Mouse (Mus musculus) embryo, embryonic 11 days (tissue): ENCODE data around the gene Recql5.
A peak's percentile ranks its signal among the peaks of the same experiment; 100 is the strongest.

Source experiments
- DNase-seq: peaks from one replicate; pipeline ENCODE4 v3.0.0-alpha.2; 2015

Recql5 gene

DNA sequence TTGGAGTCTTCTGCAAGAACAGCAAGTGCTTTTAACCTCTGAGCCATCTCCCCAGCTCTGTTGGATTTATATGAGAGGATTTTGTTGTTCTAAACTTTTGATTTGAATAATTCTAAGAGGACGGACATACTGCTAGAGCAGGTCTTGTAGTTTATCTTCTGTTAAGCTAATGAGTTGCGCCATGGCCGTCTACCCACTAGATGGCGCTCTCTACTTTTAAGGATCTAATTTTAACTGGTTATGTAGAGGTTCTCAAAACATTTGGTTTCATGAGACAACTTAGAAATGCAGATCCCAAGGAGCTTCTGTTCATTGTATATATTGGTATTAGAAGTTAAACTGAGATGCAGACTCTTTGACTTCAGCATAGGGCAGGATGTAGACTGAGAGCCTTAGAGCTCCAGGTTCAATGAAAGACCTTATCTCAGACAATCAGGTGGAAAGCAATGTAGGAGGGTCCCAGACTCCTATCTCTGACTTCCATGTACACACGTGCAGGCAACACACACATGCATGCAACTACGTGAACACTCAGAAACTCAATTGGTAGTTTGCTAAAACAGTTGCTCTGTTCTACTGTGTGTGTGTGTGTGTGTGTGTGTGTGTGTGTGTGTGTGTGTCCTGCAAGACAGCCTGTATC, 6.5 kb upstream of the Recql5 start:
- DNase-seq = peak; percentile 79

DNA sequence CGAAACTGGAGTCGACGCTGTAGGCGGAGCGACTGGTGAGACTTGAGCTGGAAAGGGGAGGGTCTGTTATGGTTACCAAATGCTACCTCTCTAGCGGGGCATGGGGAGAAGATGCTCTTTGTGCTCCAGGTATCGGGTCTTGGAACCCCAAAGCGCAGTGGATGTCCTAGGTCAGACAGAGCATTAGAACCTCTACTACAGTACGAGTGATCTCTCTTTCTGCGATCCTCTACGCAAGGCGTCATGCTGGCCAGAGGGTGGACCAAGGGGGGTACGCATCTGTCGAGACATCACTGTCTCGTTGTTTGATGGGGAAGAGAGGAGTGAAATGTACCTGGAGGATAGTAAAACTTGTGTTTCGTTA, 452 bp upstream of the Recql5 start:
- no peak for DNase-seq

DNA sequence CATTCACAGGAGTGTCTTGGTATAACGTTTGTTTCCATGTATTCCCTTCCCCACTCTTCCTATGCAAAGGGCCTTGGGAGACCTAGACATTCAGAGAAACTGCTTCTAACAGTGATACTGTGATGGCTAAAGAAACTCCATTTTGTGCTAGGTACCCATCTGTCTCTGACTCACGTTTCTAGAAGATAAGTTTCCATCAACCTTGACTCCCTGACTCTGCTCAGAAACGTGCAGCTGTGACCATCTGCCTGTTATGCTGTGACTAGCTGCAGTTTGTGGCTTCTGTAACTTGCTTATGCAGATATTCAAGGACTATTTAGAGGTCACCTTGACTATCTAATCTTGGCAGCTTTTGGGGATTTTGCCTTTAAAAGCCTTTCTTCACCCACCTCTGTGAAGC, 2.0 kb downstream of the Recql5 start:
- DNase-seq = no peak

DNA sequence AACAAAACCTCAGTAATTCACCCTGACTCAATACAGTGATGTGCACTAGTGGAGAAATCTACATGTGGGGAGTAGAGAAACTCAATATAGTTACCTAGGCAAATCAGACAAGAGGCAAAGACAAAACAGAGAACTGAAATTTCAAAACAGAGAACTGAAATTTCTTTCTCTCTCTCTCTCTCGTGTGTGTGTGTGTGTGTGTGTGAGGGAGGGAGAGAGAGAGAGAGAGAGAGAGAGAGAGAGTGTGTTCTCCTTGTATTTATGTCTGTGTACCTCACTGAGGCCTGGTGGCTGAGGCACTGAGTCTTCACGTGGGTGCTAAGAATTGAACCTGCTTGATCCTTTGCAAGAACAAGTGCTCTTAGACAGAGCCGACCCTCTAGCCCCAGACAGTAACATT, 3.5 kb downstream of the Recql5 start:
- DNase-seq = no peak

DNA sequence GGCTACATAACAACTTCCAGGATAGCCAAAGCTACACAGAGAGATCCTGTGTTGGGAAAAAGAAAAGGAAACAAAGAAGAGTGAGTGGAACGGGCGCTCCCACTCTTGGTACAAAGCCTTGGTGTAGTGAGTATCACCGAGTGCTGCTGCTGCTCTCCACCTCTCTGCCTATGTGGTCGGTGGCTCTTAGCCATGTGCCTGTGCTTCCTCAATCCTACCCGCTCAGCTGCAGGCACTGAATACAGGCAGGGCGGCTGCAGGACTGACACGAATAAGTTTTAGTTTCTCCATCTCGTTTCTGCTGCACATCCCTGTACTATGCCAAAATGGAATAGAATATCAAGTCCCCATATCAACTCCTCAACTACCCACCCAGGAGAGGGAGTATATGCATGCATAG, 4.2 kb downstream of the Recql5 start:
- no peak for DNase-seq

DNA sequence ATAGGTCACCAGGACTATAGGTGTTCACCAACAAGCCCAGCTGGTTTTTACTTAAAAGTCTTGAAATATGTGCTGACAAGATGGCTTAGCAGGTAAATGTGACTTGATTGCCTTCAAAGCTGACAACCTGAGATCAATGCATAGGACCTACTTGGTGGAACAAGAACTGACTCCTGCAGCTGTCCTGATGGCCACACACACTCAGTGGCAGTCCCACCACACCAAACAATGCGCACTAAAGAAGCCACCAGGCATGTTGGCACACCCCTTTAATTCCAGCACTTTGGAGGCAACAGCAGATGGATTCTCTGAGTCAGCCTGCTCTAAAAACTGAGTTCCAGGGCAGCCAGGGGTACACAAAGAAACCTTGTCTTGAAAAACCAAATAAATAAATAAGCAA, 11.3 kb downstream of the Recql5 start:
- DNase-seq = no peak

DNA sequence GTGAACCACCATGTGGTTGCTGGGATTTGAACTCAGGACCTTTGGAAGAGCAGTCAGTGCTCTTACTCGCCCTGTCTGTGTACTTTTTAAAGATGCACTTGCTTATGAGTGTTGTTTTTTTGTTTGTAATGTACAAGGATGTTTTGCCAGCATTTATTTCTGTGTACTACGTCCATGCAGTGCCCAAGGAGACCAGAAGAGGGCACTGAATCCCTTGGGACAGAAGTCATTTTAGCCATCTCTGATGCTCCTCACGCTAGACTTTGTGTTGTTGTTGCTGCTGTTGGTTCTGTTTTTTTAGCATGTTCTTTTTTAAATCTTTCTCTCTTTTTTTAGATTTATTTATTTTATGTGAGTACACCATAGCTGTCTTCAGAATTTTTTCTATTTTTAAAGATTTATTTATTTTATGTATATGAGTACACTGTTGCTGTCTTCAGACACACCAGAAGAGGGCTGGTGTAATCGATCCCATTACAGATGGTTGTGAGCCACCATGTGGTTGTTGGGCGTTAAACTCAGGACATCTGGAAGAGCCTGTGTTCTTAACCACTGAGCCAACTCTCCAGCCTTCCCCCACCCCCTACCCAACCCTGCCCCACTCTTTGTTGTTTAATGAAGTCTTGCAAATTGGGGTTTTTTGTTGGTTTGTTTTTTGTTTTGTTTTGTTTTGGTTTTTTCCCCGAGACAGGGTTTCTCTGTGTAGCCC, 13.0 kb downstream of the Recql5 start:
- DNase-seq = peak; percentile 61

DNA sequence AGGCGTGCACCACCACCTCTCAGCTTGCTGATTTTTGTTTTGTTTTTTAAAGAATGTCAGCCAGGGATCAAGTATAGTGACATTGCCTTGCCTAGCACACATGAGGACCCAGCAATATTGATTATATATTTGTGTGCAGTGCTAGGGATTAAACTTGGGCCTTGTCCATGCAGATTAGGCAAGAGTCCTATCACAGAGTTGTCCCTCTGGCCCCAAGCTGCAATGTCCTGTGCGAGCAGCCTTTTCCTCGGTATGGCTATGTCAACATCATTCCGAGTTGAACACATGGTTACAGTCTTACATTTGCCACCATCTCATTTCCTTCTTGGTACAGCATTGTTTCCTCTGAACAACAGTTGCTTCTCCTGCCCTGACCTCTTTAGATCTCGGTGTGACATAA, 14.2 kb downstream of the Recql5 start:
- DNase-seq = no peak

DNA sequence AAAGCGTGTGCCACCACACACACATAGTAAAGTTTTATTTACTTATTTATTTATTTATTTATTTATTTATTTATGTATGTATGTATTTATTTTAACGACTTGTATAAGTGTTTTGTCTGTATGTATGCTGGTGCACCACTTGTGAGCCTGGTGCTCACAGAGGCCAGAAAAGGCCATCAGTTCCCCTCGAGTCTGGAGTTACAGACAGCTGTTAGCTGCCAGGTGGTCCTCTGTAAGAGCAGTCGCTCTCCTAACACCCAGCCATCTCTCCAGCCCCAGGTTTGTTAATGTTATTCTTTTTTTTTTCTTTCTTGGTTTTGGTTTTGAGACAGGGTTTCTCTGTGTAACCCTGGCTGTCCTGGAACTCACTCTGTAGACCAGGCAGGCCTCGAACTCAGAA, 14.6 kb downstream of the Recql5 start:
- no peak for DNase-seq

DNA sequence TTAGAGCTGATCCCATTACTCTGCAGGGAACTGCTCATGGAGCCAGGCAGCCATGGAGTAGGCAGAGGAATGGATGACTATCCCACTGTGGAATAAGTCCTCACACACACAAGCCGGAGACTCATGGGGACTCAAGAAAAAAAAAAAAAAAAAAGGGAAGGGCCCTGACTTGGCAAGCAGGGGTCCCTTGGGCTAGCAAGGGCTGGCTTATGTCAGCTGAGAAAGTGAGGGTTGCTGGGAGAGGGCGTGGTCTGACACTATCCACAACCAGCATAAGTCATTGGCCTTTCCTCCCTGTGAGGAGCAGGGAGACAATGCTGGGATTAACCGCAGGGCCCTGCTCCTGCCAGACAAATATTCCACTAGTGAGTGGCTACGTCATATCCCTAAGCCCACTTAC, 16.7 kb downstream of the Recql5 start:
- no peak for DNase-seq

DNA sequence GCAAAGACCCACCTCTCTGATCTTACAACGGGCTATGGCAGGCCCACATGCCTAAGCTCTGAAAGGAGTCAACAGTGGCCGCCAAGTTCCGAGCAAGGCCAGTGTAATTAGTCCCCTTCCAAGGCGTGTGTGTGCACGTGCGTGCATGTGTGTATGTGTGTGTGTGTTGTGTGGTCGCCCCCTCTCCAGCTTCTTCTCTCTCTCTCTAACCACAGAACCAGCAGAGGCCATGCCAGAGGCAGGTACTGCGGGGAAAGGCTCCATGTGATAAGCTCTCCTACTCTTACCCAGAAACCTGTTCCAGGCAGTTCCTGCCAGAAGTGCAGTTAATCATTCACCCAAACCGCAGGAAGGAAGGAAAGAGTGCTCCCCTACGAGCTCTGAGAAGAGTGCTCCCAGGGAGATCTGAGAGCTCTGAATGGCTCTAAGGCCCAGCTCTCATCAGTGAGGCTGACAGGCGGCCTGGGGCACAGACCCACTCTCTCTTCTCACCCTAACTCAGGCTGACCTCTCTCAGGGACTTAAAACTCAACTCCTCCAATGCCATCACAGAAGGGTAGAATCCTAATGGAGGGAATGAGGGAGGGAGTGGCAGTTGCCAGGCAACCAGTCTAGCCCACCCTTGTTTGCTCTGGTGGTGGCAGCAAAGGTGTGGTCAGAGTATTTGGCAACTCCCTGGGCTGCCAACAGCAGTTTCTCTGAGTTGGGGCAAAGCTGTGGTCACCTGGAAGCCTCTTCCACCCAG, 21.5 kb downstream of the Recql5 start, which contains the start of gene Smim6:
Smim6 (plus strand) TSS at position 386 of the 745 bp plus-strand sequence.
- no peak for DNase-seq

DNA sequence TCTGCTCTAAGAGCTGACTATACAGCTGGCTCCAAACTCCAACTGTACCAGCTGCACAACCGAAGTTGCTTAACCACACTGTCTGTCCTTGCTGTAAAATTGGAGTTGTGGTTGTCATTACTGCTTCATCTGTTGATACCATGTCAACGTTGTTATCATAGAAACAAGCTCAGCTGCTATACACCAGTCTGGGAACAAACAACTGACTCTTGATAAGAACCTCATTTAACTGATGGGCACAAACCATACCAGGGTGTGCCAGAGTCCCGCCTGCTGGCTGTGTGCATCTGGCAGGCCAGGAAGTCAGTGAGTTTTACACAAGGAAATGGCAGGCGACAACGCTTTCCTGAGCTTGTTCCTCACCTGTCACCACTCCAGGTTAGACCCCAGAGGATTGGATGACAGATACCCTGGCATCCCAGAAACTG, 22.1 kb downstream of the Recql5 start:
- no peak for DNase-seq

DNA sequence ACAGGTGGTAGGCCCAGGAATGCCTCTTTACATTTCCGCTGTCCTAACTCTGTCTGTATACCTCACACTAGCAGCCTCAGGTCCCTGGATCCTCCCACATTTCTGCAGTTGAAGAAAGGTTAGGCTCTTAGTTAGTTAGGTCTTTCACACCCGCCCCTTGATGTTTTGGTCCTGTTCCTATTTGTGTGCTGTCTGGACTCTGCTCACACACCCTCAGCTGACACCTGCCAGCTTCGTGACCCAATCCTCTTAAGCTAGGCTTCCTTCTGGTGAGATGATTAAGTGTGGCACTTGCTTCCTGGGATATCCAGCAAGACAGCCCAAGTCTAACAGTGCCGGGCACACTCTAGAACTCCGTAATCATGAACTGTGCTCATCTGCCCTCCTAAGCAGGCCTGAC, 26.8 kb downstream of the Recql5 start:
- DNase-seq = no peak

DNA sequence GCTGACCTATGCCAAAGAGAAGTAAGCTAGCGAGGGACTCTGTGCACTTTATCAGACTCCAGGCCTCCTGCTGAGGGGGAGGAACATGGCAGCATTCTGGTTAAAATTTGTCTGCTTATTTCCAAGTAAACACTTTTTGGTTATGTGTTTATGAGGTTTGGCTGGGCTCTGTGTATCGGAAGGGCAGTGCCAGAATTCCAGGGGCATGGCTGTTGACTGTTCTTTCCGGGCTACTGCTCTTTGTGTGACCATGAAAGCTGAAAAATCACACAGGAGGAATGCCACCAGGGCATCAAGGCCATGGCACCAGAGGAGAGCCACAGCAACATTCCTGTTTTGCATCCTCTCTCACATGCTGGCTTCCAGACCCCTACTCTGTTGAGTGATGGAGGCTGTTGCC, 27.2 kb downstream of the Recql5 start:
- DNase-seq = no peak

DNA sequence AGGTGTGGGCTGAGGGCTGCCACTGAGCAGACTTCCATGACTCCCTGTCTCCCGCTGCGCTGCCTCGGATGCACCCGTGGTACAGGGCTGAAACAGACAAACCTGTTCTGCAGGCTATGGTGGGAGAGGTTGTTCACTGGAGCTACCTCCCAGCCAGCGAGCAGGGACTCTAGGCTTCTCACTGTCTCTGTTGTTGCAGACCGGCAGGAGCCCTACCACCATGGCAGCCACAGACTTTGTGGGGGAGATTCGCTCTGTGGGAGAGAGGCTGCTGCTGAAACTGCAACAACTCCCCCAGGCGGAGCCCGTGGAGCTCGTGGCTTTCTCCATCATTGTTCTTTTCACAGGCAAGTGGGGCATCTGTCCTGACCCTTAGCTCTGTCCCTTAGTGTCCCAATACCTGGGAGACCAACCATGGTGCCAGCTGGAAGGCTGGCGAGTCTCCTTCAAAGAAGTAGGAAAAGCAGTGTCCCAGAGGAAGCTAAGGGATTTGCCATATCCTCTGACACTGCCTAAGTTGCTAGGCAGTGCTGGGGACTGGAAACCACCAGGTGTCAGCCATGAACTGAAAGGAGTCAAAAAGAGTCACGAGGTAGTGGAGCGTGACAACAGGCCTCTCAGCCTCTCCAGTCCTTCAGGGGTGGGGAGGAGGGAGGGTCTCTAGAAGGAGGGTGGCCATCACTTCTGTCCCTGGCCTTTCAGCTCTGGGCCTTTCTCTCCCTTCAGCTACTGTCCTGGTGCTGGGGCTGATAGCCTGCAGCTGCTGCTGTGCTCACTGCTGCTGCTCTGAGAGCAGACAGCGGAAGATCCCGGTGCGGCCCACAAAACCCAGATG, 28.1 kb downstream of the Recql5 start:
- DNase-seq = no peak

DNA sequence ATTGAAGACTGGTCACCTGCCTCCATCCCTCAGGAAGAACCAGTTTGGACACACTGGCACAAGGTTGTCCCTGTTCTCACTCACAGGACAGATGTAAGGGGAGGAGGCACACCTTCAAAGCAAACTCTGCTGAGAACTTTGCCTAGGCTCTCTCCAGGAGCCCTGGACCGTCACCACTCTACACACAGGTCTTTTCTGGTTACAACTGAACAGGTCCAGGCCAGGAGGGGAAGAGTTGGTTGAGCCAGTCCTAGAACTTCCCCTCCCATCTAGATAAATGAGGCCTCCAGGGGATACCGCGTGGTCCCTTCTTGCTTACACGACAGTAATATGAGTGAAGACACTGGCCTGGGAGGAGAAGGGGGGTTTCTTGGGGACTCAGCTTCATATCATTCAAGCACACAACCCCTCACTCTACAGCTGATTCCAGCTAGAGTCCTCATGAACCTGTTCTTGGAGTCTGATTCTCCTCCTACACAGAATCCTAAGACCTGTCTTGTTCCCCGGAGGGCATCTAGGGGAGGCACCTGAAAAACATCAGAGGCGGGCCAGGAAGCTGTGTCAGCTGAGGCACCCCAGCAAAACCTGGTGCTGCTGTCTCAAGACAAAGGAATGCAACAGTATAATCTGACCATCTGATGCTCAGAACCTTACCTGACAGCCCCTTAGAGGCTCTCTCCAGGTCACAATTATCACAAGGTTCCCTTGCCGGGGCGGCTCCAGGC, 28.9 kb downstream of the Recql5 start:
- DNase-seq = no peak

DNA sequence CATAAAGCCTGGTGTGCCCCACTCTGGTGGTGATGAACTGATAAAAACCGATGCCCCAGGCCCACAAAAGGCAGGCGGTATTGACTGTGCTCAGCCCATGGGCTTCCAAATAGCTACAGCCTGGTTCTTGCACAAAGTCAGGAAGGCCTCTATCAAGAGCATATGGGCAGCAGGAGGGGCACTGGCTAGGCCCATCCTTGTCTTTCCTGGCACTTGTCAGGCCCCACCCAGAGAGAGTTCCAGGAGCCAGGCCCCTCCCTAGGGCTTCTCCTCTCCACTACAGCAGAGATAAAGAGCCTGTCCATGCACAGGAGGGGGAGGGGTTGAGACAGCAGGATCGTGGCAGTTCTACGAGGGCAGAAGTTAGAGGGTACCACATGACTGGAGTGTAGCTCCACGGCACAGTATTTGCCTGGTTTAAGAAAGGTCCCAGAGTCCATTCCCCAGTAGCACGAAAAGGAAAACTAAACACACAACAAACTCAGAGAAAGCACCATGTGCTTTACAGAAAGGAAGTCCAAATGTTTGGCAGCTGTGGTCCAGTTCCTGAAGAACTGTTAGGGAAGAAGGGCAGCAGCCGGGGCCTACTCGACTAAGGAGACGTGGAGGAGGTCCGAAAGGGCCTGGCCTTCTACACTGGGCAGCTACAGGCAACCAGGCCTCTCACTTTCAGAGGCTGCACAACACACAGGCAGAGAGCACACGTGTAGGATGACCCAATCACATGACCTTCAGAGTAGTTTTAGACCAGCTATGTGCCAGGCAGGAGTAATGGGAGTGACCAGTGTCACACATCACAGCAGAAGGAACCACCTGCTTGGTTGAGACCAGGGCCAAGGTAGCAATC, 29.7 kb downstream of the Recql5 start:
- DNase-seq = peak; percentile 24

DNA sequence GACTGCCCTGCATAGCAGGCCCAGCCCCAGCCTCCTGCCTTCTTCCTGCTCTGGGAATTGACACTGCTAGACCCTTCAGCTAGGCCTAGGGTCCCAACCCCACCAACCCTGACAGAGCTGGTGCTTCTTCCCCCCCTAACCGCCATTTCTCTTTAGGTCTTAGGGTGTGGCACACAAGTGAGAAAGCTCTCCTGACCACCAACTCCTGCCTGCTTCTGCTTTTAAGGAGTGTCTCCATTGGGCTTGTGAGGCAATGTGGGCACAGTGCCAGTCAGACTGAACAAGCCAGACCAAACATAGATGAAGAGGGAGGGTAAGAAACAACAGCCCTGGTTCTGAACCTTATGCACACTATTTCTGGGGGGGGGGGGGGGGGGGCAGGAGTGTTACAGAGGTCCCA, 30.4 kb downstream of the Recql5 start:
- no peak for DNase-seq

DNA sequence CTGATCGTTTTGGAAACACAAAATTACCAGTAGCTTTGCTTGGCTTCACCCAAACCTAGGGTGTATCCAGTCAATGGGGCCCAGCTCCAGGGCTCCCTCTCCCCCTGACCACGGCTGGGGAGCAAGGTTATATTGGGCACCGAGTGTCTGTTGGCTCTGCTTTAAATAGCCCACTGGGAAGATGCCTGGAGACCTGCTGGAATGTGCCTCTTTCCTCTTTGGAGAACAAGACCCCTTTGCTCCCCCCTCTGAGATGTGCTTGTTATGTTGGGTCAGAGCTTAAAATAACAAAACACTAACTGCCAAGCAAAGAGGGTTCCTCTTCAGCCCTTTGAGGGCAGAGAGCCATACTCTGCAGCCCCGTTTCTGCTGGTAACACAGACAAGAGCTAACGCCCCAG, 31.1 kb downstream of the Recql5 start:
- no peak for DNase-seq

DNA sequence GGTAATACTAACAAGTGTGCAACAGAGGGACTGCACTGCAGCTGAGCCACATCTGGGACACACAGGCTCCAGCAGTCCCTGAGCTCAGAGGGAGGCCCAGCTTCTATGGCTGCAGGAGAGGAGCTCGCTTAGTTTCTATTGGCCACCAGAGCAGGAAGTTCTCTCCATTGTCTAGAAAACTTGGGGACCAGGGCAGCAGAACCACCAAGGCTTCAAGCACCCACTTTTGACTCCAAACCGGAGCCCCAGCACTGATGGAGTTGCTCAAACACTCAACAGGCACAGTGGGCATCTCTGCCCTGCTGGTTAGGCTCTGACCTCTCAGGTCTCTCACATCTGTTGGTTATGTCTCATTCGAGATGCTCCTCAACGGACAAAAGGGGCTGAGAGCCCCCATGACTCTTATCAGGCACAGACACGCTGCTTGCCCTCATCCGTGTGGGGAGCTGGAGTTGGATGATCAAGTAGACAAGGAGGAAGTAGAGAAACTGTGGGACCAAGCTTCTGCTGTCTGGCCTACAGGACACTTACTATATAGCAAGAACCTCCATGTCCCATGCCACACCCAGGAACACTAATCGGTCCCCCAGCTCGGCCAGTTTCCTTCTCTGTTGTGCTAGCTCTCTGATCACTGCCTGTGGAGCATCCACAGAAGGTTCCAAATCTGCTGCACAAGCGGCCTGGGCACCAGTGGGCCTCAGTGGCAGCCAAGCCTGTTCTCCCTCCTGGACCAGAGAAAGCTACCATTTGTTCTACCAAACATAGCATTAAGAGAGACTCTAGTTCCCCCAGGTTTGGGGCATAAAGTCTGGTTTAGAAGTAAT, 31.7 kb downstream of the Recql5 start:
- no peak for DNase-seq
